Mouse (Mus musculus) spleen, adult 2 months (tissue): ENCODE measurements around the gene Cenpm.

ENCODE experiments used
- CTCF ChIP-seq: fragments of 200-500 bp; IDR thresholded peaks from 2 replicates; pipeline ENCODE4 v1.5.1; 2011; ENCODE audit warnings: mild to moderate bottlenecking, inconsistent platforms; ENCODE audit not compliant: insufficient read depth, insufficient read length, insufficient replicate concordance; ENCODE audit errors: extremely low read depth
- POLR2A ChIP-seq: fragments of 200-500 bp; IDR thresholded peaks from 2 replicates; pipeline ENCODE4 v1.6.1; 2011; ENCODE audit warnings: low read depth, low read length, inconsistent platforms

GRCm38 (mm10) chr15:82221104-82221860, 23.3 kb downstream of the Cenpm start:
- peak; percentile 21; the same call in 1 of the 2 replicates for TF ChIP-seq CTCF
- TF ChIP-seq POLR2A, result no peak
